Mouse (Mus musculus): ENCODE measurements around the gene Acad10. TPM values are rescaled to one million over a fixed set of nuclear protein-coding genes. Genes with fewer than 3 reads are reported as not detected.
A peak's percentile ranks its signal among the peaks of the same experiment; 100 is the strongest.
"Not testable (repeated sequence)": the region's sequence is repeated elsewhere in the genome, so short reads cannot be mapped to it uniquely, and the experiment has no call there.

Acad10 gene
- polyA plus RNA-seq, 1 experiment from 2014 or later, result 3.7 TPM

DNA sequence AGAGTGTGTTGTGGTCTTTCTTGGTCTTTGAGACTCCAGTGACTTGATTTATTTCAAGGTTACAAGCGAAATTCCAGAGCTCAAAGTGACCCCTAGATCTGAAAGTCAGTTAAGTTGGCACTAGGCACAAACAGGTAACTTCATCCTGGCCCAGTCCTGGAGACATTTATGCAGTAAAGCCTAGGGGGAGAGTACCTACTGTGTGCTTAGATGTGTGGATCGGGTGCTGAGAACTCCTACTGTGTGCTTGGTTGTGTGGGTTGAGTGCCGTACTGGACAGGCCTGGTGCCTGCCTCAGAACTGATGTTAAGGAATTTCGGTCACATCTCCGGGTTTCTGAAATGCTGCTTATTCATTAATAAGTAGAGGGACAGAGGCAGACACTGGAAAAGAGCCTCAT lies 1.2 kb upstream of the Acad10 start:
- H3K27ac ChIP-seq (ENCODE audit: low read length), result no peak overlapping the region
- TF ChIP-seq CTCF (IDR thresholded peaks at IDR 0.05) (no peak), EP300 (IDR thresholded peaks at IDR 0.05) (no peak)
- DNase-seq (ENCODE audit: low spot score) (no peak), ATAC-seq (no peak)
- no peaks in the 10 kb centered on the region for H3K36me3 ChIP-seq (ENCODE audit: insufficient read depth, low read length)
- peak overlapping the region; percentile 89 for H3K4me2 ChIP-seq (replicated peaks; ENCODE audit: low read depth, low read length)
- H3K27me3 ChIP-seq (replicated peaks; ENCODE audit: insufficient read depth, low read length), result no peaks in the 10 kb centered on the region
- H3K9ac ChIP-seq (replicated peaks; ENCODE audit: low read depth), result peak overlapping the region; percentile 96; the same call in 1 of the 2 replicates
- H3K4me3 ChIP-seq (ENCODE audit: low read depth, low read length), result peak overlapping the region; percentile 76
- H3K9me3 ChIP-seq (ENCODE audit: low read length), result no peaks in the 10 kb centered on the region
- WGBS, result 76% methylated on average over 5 of the region's 5 CpGs
- H3K4me1 ChIP-seq (ENCODE audit: insufficient read depth, low read depth, low read length), result peaks cover 12% of the 10 kb centered on the region; the same call in 1 of the 2 replicates

GRCm38 (mm10) chr5:121660897-121661254 lies 562 bp upstream of the Acad10 start:
- DNase-seq (ENCODE audit: low spot score), result peak; percentile 35
- H3K4me2 ChIP-seq (replicated peaks; ENCODE audit: low read depth, low read length), result peak overlapping the region; percentile 89
- no peaks in the 10 kb centered on the region for H3K27me3 ChIP-seq (replicated peaks; ENCODE audit: insufficient read depth, low read length)
- H3K27ac ChIP-seq (ENCODE audit: low read length), result peak overlapping the region; percentile 84
- TF ChIP-seq EP300 (IDR thresholded peaks at IDR 0.05), result no peak
- no peak for TF ChIP-seq CTCF (IDR thresholded peaks at IDR 0.05)
- no peaks in the 10 kb centered on the region for H3K36me3 ChIP-seq (ENCODE audit: insufficient read depth, low read length)
- no peaks in the 10 kb centered on the region for H3K9me3 ChIP-seq (ENCODE audit: low read length)
- WGBS, result 1% methylated on average over 23 of the region's 26 CpGs
- peak overlapping the region; percentile 96 for H3K9ac ChIP-seq (replicated peaks; ENCODE audit: low read depth)
- peak overlapping the region; percentile 76 for H3K4me3 ChIP-seq (ENCODE audit: low read depth, low read length)
- H3K4me1 ChIP-seq (ENCODE audit: insufficient read depth, low read depth, low read length), result peaks cover 12% of the 10 kb centered on the region; the same call in 1 of the 2 replicates
- ATAC-seq, result peak; percentile 21

DNA sequence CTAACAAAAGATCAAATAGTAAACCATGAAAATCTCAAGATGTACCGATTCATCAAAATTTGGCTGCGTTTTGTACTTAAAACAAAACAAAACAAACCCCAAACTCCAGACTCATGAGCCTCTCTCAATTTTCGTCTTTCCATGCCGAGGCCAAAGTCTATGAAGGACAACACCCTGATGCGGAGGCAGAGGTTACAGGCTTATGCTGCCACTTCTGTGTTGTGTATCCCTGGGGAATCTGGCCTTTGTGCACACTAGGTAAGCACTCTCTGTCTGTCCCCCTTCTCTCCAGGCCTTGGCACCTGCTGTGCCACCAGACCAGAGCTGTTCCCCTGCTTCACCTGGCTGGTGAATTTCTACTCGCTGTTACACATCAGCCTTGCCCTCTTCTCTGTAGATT lies 2.7 kb downstream of the Acad10 start:
- H3K27ac ChIP-seq (ENCODE audit: low read length); H3K27me3 ChIP-seq (replicated peaks; ENCODE audit: insufficient read depth, low read length); H3K4me3 ChIP-seq (ENCODE audit: low read depth, low read length); H3K36me3 ChIP-seq (ENCODE audit: insufficient read depth, low read length); H3K9ac ChIP-seq (replicated peaks; ENCODE audit: low read depth); DNase-seq (ENCODE audit: low spot score); ATAC-seq; H3K9me3 ChIP-seq (ENCODE audit: low read length); H3K4me2 ChIP-seq (replicated peaks; ENCODE audit: low read depth, low read length): not testable (repeated sequence)
- H3K4me1 ChIP-seq (ENCODE audit: insufficient read depth, low read depth, low read length), result peaks cover 12% of the 10 kb centered on the region; the same call in 1 of the 2 replicates
- WGBS, result 89% methylated on average over 6 of the region's 6 CpGs

GRCm38 (mm10) chr5:121656866-121657265 lies 3.4 kb downstream of the Acad10 start:
- WGBS, result 47% methylated on average over 6 of the region's 6 CpGs
- ATAC-seq; H3K4me2 ChIP-seq (replicated peaks; ENCODE audit: low read depth, low read length); H3K4me3 ChIP-seq (ENCODE audit: low read depth, low read length); H3K27ac ChIP-seq (ENCODE audit: low read length); H3K36me3 ChIP-seq (ENCODE audit: insufficient read depth, low read length); H3K27me3 ChIP-seq (replicated peaks; ENCODE audit: insufficient read depth, low read length); H3K9ac ChIP-seq (replicated peaks; ENCODE audit: low read depth); H3K9me3 ChIP-seq (ENCODE audit: low read length); DNase-seq (ENCODE audit: low spot score): not testable (repeated sequence)
- H3K4me1 ChIP-seq (ENCODE audit: insufficient read depth, low read depth, low read length), result peaks cover 11% of the 10 kb centered on the region; the same call in 1 of the 2 replicates

DNA sequence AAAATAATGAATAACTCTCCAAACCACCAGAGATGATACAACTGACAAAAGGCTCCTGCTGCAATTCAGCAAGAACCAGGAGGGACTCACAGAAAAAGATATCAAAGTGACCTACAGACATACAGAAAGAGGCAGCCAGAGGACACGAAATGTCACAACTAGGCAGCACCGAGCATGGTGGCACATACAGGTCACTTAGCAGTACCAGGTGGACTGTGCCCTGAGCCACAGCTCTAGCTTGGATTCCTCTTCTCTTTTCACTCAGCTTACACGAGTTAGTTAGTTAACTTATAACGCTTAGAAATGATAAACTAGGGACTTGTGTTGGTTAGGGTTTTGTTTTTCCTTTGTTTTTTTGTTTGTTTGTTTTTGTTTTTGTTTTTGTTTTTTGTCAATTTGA lies 5.8 kb downstream of the Acad10 start:
- H3K4me1 ChIP-seq (ENCODE audit: insufficient read depth, low read depth, low read length), result no peaks in the 10 kb centered on the region; the same call in 1 of the 2 replicates
- no peak overlapping the region for H3K9ac ChIP-seq (replicated peaks; ENCODE audit: low read depth)
- no peak for ATAC-seq
- H3K4me2 ChIP-seq (replicated peaks; ENCODE audit: low read depth, low read length), result no peak overlapping the region
- no peaks in the 10 kb centered on the region for H3K36me3 ChIP-seq (ENCODE audit: insufficient read depth, low read length)
- H3K27me3 ChIP-seq (replicated peaks; ENCODE audit: insufficient read depth, low read length), result no peaks in the 10 kb centered on the region
- 80% methylated on average over 4 of the region's 4 CpGs for WGBS
- TF ChIP-seq EP300 (IDR thresholded peaks at IDR 0.05), result no peak
- no peak for TF ChIP-seq CTCF (IDR thresholded peaks at IDR 0.05)
- no peak for DNase-seq (ENCODE audit: low spot score)
- H3K4me3 ChIP-seq (ENCODE audit: low read depth, low read length), result no peak overlapping the region
- H3K9me3 ChIP-seq (ENCODE audit: low read length), result no peaks in the 10 kb centered on the region
- H3K27ac ChIP-seq (ENCODE audit: low read length), result no peak overlapping the region

GRCm38 (mm10) chr5:121649134-121649533 lies 11.2 kb downstream of the Acad10 start:
- no peaks in the 10 kb centered on the region for H3K9me3 ChIP-seq (ENCODE audit: low read length)
- H3K27ac ChIP-seq (ENCODE audit: low read length), result no peak overlapping the region
- H3K4me3 ChIP-seq (ENCODE audit: low read depth, low read length), result no peak overlapping the region
- no peak overlapping the region for H3K4me2 ChIP-seq (replicated peaks; ENCODE audit: low read depth, low read length)
- no peak overlapping the region for H3K9ac ChIP-seq (replicated peaks; ENCODE audit: low read depth)
- WGBS, result 77% methylated on average over 7 of the region's 7 CpGs
- TF ChIP-seq EP300 (IDR thresholded peaks at IDR 0.05), result no peak
- ATAC-seq (no peak), DNase-seq (ENCODE audit: low spot score) (no peak)
- no peaks in the 10 kb centered on the region for H3K4me1 ChIP-seq (ENCODE audit: insufficient read depth, low read depth, low read length)
- H3K36me3 ChIP-seq (ENCODE audit: insufficient read depth, low read length), result no peaks in the 10 kb centered on the region
- no peaks in the 10 kb centered on the region for H3K27me3 ChIP-seq (replicated peaks; ENCODE audit: insufficient read depth, low read length)

- H3K4me2 ChIP-seq (replicated peaks; ENCODE audit: low read depth, low read length), result no peak overlapping the region
- no peak overlapping the region for H3K9ac ChIP-seq (replicated peaks; ENCODE audit: low read depth)
- H3K27me3 ChIP-seq (replicated peaks; ENCODE audit: insufficient read depth, low read length), result no peaks in the 10 kb centered on the region
- WGBS, result 90% methylated on average over 9 of the region's 9 CpGs
- ATAC-seq (no peak), DNase-seq (ENCODE audit: low spot score) (no peak)
- no peak overlapping the region for H3K4me3 ChIP-seq (ENCODE audit: low read depth, low read length)
- no peaks in the 10 kb centered on the region for H3K36me3 ChIP-seq (ENCODE audit: insufficient read depth, low read length)
- H3K9me3 ChIP-seq (ENCODE audit: low read length), result no peaks in the 10 kb centered on the region
- TF ChIP-seq CTCF (IDR thresholded peaks at IDR 0.05), result no peak
- no peak for TF ChIP-seq EP300 (IDR thresholded peaks at IDR 0.05)
- no peaks in the 10 kb centered on the region for H3K4me1 ChIP-seq (ENCODE audit: insufficient read depth, low read depth, low read length)
- no peak overlapping the region for H3K27ac ChIP-seq (ENCODE audit: low read length)
Observed at GRCm38 (mm10) chr5:121639601-121640000, 20.7 kb downstream of the Acad10 start.

Measured in lung, postnatal 0 days (tissue).